Mouse (Mus musculus): ENCODE data around the gene Lrrc4. TPM values are rescaled to one million over a fixed set of nuclear protein-coding genes. Genes with fewer than 3 reads are reported as not detected.

Gene Lrrc4
- total and polyA plus RNA-seq, 2 experiments from 2014 or later = 6.0 to 59.8 TPM

GRCm38 (mm10) chr6:28753681-28754080 lies 77.9 kb downstream of the Lrrc4 start:
- Histone ChIP-seq H3K4me1 (ENCODE audit: insufficient read depth, low read length) (peaks cover 19% of the 10 kb centered on the region), H3K4me2 (ENCODE audit: low read depth, low read length) (no peak overlapping the region), H3K9me3 (ENCODE audit: low read length) (no peaks in the 10 kb centered on the region), H3K4me3 (ENCODE audit: low read length) (no peak overlapping the region), H3K27me3 (ENCODE audit: insufficient read depth, low read length) (no peaks in the 10 kb centered on the region), H3K27ac (no peak overlapping the region), H3K9ac (replicated peaks; ENCODE audit: low read length) (no peak overlapping the region), H3K36me3 (ENCODE audit: insufficient read depth, low read length) (no peaks in the 10 kb centered on the region)
- WGBS = 55% methylated on average over 5 of the region's 5 CpGs
- ATAC-seq (no peak), DNase-seq (ENCODE audit: low spot score) (no peak)
- TF ChIP-seq CTCF (IDR thresholded peaks at IDR 0.05; ENCODE audit: low read depth) = no peak

- H3K27ac ChIP-seq = no peak overlapping the region
Measured at GRCm38 (mm10) chr6:28753217-28753616, 78.3 kb downstream of the Lrrc4 start.

GRCm38 (mm10) chr6:28751186-28751585 lies 80.4 kb downstream of the Lrrc4 start:
- H3K36me3 ChIP-seq (ENCODE audit: insufficient read depth, low read length) = no peaks in the 10 kb centered on the region
- DNase-seq (ENCODE audit: low spot score) (no peak), ATAC-seq (no peak)
- WGBS = 55% methylated on average over 3 of the region's 3 CpGs
- H3K27ac ChIP-seq = no peak overlapping the region
- no peak overlapping the region for H3K4me2 ChIP-seq (ENCODE audit: low read depth, low read length)
- no peak overlapping the region for H3K4me3 ChIP-seq (ENCODE audit: low read length)
- no peaks in the 10 kb centered on the region for H3K9me3 ChIP-seq (ENCODE audit: low read length)
- no peak for TF ChIP-seq CTCF (IDR thresholded peaks at IDR 0.05; ENCODE audit: low read depth)
- peaks cover 25% of the 10 kb centered on the region for H3K4me1 ChIP-seq (ENCODE audit: insufficient read depth, low read length)
- no peaks in the 10 kb centered on the region for H3K27me3 ChIP-seq (ENCODE audit: insufficient read depth, low read length)
- no peak overlapping the region for H3K9ac ChIP-seq (replicated peaks; ENCODE audit: low read length)

More at GRCm38 (mm10) chr6:28753217-28753616, 78.3 kb downstream of the Lrrc4 start:
- TF ChIP-seq CTCF (IDR thresholded peaks at IDR 0.05; ENCODE audit: low read depth) = no peak
- WGBS = 84% methylated on average over 5 of the region's 5 CpGs
- H3K9me3 ChIP-seq (ENCODE audit: low read length) = no peaks in the 10 kb centered on the region
- H3K4me3 ChIP-seq (ENCODE audit: low read length) = no peak overlapping the region
- H3K9ac ChIP-seq (replicated peaks; ENCODE audit: low read length) = no peak overlapping the region
- H3K36me3 ChIP-seq (ENCODE audit: insufficient read depth, low read length) = no peaks in the 10 kb centered on the region
- no peak for DNase-seq (ENCODE audit: low spot score)
- H3K4me2 ChIP-seq (ENCODE audit: low read depth, low read length) = no peak overlapping the region
- H3K27me3 ChIP-seq (ENCODE audit: insufficient read depth, low read length) = no peaks in the 10 kb centered on the region
- H3K4me1 ChIP-seq (ENCODE audit: insufficient read depth, low read length) = peaks cover 24% of the 10 kb centered on the region
- no peak for ATAC-seq

GRCm38 (mm10) chr6:28749224-28749623 lies 82.3 kb downstream of the Lrrc4 start:
- H3K27ac ChIP-seq = no peak overlapping the region
- no peaks in the 10 kb centered on the region for H3K27me3 ChIP-seq (ENCODE audit: insufficient read depth, low read length)
- no peaks in the 10 kb centered on the region for H3K9me3 ChIP-seq (ENCODE audit: low read length)
- no peak for TF ChIP-seq CTCF (IDR thresholded peaks at IDR 0.05; ENCODE audit: low read depth)
- H3K4me1 ChIP-seq (ENCODE audit: insufficient read depth, low read length) = peaks cover 24% of the 10 kb centered on the region
- DNase-seq (ENCODE audit: low spot score) (no peak), ATAC-seq (no peak)
- H3K4me2 ChIP-seq (ENCODE audit: low read depth, low read length) = no peak overlapping the region
- WGBS = 75% methylated on average over 3 of the region's 3 CpGs
- H3K4me3 ChIP-seq (ENCODE audit: low read length) = no peak overlapping the region
- no peaks in the 10 kb centered on the region for H3K36me3 ChIP-seq (ENCODE audit: insufficient read depth, low read length)
- H3K9ac ChIP-seq (replicated peaks; ENCODE audit: low read length) = no peak overlapping the region

- no peaks in the 10 kb centered on the region for H3K36me3 ChIP-seq (ENCODE audit: insufficient read depth, low read length)
- ATAC-seq (peak; percentile 82), DNase-seq (ENCODE audit: low spot score) (peak; percentile 59)
- no peaks in the 10 kb centered on the region for H3K9me3 ChIP-seq (ENCODE audit: low read length)
- no peak overlapping the region for H3K4me2 ChIP-seq (ENCODE audit: low read depth, low read length)
- peaks cover 24% of the 10 kb centered on the region for H3K4me1 ChIP-seq (ENCODE audit: insufficient read depth, low read length)
- H3K27ac ChIP-seq = no peak overlapping the region; the same call in 1 of the 2 replicates
- H3K9ac ChIP-seq (replicated peaks; ENCODE audit: low read length) = no peak overlapping the region
- H3K27me3 ChIP-seq (ENCODE audit: insufficient read depth, low read length) = no peaks in the 10 kb centered on the region
- H3K4me3 ChIP-seq (ENCODE audit: low read length) = no peak overlapping the region
- TF ChIP-seq CTCF (IDR thresholded peaks at IDR 0.05; ENCODE audit: low read depth) = no peak
- 62% methylated on average over 14 of the region's 14 CpGs for WGBS
Measured at GRCm38 (mm10) chr6:28747931-28748670, 83.4 kb downstream of the Lrrc4 start.

- H3K4me1 ChIP-seq (ENCODE audit: insufficient read depth, low read length) = peaks cover 22% of the 10 kb centered on the region
Measured at GRCm38 (mm10) chr6:28747025-28747424, 84.5 kb downstream of the Lrrc4 start.

GRCm38 (mm10) chr6:28745864-28746263 lies 85.7 kb downstream of the Lrrc4 start:
- no peak for ATAC-seq
- no peak for DNase-seq (ENCODE audit: low spot score)
- no peak overlapping the region for H3K9ac ChIP-seq (replicated peaks; ENCODE audit: low read length)
- no peak overlapping the region for H3K4me2 ChIP-seq (ENCODE audit: low read depth, low read length)
- 58% methylated on average over 7 of the region's 7 CpGs for WGBS
- no peak overlapping the region for H3K4me3 ChIP-seq (ENCODE audit: low read length)
- TF ChIP-seq CTCF (IDR thresholded peaks at IDR 0.05; ENCODE audit: low read depth) = no peak
- no peak overlapping the region for H3K27ac ChIP-seq
- no peaks in the 10 kb centered on the region for H3K36me3 ChIP-seq (ENCODE audit: insufficient read depth, low read length)
- no peaks in the 10 kb centered on the region for H3K27me3 ChIP-seq (ENCODE audit: insufficient read depth, low read length)
- no peaks in the 10 kb centered on the region for H3K9me3 ChIP-seq (ENCODE audit: low read length)
- H3K4me1 ChIP-seq (ENCODE audit: insufficient read depth, low read length) = peaks cover 22% of the 10 kb centered on the region

More at GRCm38 (mm10) chr6:28747025-28747424, 84.5 kb downstream of the Lrrc4 start:
- Histone ChIP-seq H3K9me3 (ENCODE audit: low read length) (no peaks in the 10 kb centered on the region), H3K36me3 (ENCODE audit: insufficient read depth, low read length) (no peaks in the 10 kb centered on the region), H3K27ac (no peak overlapping the region), H3K4me2 (ENCODE audit: low read depth, low read length) (no peak overlapping the region), H3K9ac (replicated peaks; ENCODE audit: low read length) (no peak overlapping the region), H3K27me3 (ENCODE audit: insufficient read depth, low read length) (no peaks in the 10 kb centered on the region), H3K4me3 (ENCODE audit: low read length) (no peak overlapping the region)
- no peak for TF ChIP-seq CTCF (IDR thresholded peaks at IDR 0.05; ENCODE audit: low read depth)
- DNase-seq (ENCODE audit: low spot score) (no peak), ATAC-seq (no peak)
- WGBS = 83% methylated on average over 5 of the region's 5 CpGs

Data from hindbrain, postnatal 0 days (tissue).